Mouse (Mus musculus) cerebral cortex, adult 2 months (tissue): ENCODE results near the gene Rfwd3.

Source experiments
- WGBS: fragments of 180-500 bp; shearing (Covaris S2); methylation state at CpG from one replicate; pipeline ENCODE4 v1.1.7; 2018; 5-methylcytosine and 5-hydroxymethylcytosine counted together

Rfwd3 gene

DNA sequence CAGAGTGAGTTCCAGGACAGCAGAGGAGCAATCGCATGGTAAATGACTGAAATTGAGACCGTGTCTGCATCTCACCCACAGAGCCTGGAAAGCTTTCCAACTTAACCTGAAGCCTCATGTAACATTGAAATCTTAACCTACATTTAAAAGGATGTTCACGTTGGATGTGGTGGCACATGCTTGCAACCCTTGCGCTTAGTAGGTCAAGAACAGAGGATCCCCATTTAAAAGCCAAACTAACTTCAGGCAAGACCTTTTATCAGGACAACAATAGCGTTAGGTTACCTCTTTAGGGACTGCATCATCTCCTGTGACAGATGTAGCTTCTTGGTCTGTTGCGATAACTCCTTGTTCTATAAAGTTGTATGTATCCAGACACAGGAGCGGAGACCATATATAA, 9.4 kb downstream of the Rfwd3 start:
- 95% methylated on average over 7 of the region's 7 CpGs for WGBS

DNA sequence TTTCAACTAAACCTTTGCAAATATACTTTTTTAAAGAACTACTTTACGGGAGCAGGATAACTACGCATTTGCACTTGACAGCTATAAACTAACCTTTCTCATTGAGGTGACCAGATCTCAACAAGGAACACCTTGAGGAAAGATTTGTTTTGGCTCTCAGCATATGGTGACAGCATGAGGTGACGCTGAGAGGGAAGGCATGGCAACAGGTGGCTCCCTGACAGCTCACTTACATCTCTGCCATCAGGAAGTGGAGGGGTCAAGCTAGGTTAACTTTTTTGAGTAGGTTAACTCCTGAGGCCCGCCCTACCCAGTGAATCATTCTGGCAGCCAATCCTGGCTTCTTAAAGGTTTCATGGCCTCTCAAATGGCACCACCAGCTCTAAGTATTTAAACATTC, 14.4 kb downstream of the Rfwd3 start:
- WGBS, result 93% methylated on average over 4 of the region's 4 CpGs

DNA sequence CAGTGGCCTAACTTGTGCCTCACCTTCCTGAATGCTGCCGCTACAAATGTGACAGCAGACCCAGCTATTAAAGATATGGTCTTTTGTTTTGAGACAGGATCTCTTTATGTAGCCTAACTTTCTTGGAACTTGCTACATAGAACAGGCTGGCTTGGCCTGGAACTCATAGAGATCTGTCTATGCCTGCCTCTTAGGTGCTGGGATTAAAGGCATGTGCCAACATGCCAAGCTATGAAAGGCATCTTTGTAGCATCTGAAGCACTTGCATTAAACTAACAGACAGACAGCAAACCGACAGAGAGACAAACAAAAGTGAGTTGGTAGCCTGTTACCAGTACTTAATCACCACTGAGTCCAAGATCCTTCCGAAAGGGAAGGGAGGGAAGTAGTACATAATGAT, 17.9 kb downstream of the Rfwd3 start:
- 86% methylated on average over 3 of the region's 3 CpGs for WGBS

DNA sequence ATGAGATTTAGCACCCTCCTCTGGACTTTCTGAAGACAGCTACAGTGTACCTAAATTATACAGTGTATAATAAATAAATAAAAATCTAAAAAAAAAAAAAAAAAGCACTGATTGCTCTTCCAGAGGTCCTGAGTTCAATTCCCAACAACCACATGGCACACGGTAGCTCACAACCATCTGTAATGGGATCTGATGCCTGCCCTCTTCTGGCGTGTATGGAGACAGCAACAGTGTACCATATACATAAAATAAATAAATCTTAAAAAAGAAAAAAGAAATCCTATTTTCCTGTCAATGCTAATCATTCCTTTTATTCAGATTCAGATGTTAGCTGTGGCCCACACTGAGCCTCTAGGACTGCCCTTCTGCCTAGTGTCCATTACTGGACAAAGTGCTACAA, 31.7 kb downstream of the Rfwd3 start:
- 81% methylated on average over 2 of the region's 2 CpGs for WGBS

DNA sequence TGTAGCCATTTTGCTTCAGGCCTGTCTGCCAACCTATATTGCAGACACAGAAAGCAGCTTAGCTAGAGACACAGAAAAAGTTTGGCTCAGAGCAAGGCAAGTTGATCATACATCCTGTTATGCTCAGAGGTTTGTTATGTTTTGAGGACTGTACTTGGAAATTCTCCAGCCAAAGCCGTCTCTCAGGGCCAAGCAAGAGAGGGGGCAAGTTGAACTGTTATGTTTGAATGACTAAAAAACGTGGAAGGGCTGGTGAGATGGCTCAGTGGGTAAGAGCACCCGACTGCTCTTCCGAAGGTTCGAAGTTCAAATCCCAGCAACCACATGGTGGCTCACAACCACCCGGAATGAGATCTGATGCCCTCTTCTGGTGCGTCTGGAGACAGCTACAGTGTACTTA, 33.9 kb downstream of the Rfwd3 start:
- 68% methylated on average over 7 of the region's 7 CpGs for WGBS

DNA sequence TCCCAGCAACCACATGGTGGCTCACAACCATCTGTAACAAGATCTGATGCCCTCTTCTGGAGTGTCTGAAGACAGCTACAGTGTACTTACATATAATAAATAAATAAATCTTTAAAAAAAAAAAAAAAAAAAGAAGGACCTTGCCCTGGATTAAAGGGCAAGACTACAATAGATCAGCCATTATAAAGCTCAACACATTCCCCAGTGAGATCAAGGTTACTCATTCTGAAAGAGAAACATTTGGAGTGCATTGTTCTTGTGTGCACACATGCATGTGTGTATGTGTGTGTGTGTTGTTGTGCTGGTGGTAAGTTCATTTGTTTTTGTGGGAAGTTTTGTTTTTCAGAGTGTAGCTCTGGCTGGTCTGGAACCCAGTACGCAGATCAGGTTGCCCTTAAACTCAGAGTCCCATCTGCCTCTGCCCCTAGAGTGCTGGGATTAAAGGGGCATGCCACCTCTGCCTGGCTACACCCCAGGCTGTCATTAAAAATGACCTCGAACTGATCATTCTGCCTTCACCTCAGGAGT, 35.3 kb downstream of the Rfwd3 start:
- 94% methylated on average over 2 of the region's 2 CpGs for WGBS

DNA sequence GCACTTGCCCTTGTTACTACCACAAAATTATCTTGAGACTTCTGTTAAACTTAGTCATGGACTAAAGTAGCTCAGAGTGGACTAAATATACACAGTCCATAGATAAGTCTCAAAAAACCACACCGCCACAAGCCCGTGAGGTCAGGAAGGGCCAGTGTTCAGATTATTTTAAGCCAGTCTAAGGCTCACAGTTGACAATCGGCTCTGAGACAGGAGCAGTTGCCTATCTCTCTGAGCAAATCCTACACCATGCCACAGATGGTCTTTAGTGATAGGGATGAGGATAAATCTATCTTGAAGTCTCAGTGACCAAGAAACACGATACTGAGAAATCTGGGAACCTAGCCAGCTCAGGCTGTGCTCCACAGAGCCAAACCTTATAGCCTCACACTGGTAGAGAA, 38.0 kb downstream of the Rfwd3 start:
- WGBS, result 65% methylated on average over 4 of the region's 4 CpGs

DNA sequence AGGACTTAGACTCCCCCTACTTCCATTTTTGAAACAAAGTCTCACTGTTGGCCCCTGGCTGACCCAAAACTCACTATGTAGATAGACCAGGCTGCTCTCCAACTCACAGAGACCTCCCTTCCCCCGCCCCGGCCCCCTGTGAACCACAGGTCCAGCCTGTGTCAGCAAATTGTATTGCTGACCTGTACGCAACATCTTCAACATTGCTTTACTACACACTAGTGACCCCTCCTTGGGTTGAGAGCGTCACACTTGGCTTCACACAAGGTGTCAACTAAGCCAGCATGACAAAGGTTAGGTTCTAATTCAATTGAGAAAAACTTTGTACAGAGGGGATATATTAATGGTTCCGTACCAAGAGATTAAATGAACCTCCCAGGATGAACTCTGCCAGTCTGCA, 39.8 kb downstream of the Rfwd3 start:
- 96% methylated on average over 5 of the region's 5 CpGs for WGBS

DNA sequence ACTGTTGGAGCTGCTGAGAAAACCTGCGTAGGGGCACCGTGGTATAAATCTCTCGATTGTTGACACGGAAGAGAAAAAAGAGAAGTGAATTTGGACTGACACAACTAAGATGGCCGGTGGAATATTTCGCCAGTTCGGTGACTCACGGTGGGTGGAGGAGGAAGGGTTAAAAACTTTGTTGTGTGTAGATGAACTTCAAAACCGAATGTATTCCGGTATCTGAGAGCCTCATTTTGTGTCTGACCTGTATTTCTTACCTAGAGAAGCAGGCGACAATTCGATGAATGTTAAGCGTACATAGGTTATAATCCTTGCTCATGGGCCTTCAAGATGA, 40.6 kb downstream of the Rfwd3 start:
- WGBS, result 8% methylated on average over 13 of the region's 13 CpGs

DNA sequence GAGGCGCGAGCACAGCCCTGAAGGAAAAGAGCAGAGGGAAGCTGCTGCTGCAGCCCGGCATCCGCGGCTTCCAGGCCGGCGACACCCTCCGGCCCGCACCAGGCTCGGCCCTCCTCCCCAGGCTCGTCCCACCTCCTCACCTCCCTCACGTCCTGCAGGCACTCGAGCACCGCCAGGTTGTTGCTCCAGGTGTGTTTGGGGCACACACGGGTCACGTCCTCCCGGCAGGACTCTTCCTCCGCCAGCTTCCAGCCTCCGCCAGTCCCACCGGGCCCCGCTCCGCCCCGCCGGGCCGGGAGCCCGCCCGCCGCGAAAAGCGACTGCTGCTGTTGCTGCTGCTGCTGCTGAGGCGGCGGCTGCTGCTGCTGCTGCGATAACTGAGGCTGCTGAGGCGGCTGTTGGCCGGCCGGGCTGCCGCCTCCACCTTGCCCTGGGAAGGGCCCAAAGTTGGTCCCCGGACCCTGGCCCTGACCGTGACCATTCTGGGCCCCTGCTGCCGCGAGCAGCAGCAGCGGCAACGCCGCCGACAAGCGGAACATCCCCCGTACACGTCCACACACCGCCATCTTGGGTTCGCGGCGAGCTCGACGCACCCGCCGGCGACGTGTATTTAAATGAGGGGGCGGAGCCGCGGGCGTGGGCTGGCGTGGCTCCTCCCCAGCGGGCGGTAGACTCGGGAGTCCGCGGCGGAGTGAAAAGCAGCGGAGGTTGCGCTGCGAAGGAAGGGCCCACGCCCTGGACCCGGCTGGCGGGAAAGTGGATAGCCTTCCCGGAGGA, 41.2 kb downstream of the Rfwd3 start, which contains the start of gene Glg1:
TSS of gene Glg1 (minus strand) at position 586 of the 777 bp plus-strand sequence.
- WGBS, result under 1% methylated on average over 73 of the region's 76 CpGs

DNA sequence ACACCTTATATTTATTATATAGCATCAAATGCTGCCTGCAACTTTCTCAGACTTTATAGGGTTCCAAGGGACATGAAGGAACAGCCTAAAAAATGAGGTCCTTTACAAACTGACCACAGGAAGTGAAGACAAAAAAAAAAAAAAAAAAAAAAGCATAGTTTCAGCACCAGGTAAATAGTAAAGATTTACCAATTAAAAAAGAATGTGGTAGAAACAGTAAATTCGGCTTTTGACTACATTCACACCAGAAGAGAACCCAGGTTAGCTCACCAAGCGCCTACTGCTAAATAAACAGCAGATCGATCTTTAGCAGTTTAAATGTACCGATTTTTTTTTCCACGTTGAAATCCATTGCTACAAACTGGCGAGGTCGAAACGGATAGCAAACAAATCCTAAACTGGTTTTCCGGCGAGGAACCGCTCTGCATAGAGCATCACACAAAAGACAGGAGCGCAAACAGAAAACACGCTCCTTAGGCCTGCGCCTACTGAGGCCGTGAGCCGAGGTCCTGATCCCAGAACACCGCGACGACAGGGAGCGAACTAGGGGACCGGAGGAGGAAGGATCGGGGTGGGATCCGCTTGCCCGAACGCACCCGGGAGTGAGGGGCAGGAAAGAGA, 41.9 kb downstream of the Rfwd3 start:
- WGBS, result under 1% methylated on average over 26 of the region's 26 CpGs

DNA sequence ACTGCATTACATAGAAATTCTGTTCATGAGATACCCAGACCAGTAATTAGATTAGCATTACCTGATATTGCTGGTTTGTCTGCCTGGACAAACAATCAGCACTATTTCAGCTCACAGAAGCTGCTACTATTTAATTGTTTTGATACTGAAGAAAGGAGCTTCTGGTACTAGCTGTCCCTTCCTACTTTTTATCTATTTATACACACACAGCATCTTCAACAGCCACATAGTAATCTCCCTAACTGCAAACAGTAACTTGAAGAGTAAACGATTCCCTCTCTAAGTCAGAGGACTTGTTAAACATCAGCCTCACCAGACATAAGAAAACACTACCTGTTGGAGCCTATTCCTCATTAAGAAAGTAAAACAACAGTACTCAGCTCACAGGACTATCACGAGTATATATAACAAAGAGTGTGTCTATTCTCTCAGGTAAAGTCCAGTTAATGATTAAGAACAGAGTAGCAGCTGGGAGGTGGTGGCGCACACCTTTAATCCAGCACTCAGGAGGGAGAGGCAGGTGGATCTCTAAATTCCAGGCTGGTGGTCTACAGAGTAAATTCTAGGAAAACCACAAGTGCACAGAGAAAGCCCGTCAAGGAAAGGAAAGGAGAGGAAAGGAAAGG, 47.4 kb downstream of the Rfwd3 start:
- WGBS, result 76% methylated on average over 4 of the region's 4 CpGs

DNA sequence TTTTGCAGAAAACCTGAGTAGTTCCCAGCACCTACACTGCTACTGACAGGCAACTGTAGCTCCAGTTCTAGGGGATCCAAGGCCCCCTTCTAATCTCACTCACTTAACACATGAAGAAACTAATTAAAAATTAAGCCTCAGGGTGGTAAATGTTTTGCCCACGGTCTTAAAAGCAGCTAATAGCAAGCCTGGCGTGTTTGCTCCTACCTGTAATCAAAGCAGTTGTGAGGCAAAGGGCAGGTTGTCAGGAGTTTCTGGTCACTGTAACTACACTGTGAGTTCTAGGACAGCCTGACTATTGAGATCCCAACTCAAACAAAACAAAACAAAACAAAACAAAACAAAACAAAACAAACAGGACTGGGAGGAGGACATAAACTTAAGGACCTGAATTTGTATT, 49.9 kb downstream of the Rfwd3 start:
- WGBS, result 87% methylated on average over 2 of the region's 2 CpGs

DNA sequence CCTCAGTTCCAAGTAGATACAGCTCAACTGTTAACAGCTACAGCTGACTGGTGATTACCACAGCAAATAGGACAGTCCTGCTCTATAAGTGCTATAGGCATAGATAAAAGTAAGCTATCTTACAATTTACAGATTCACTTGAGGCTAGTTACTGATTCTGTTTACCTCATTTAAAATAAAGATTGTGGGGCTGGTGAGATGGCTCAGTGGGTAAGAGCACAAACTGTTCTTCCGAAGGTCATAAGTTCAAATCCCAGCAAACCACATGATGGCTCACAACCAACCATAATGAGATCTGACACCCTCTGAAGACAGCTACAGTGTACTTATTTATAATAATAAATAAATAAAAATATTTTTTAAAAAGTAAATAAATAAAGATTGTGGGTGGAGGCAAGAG, 53.2 kb downstream of the Rfwd3 start:
- WGBS, result 100% methylated on average over 1 of the region's 1 CpGs

DNA sequence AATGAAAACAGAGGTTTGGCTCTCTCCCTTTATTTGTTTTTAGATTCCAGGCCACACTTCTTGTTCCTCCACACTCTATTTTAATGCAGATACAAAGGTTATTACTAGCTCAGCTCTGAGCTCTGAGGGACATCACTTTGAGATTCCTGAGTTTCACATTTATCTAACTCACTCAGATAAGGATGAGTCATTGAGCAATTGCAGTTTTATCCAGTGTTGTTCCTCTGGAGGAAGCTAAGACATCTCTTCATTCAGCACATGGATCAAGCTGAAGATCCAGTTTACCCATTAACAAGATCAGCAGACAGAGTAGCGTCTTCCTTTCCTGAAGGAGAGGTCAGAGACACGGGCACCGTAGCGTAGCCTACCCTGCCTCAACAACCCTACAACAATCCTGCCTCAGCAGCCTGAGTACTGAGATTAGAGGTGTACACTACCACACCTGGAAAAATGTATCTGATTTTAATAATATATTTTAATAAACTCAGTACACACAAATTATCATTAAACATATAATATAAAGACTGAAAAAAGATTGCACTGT, 53.7 kb downstream of the Rfwd3 start:
- WGBS, result 82% methylated on average over 4 of the region's 4 CpGs

DNA sequence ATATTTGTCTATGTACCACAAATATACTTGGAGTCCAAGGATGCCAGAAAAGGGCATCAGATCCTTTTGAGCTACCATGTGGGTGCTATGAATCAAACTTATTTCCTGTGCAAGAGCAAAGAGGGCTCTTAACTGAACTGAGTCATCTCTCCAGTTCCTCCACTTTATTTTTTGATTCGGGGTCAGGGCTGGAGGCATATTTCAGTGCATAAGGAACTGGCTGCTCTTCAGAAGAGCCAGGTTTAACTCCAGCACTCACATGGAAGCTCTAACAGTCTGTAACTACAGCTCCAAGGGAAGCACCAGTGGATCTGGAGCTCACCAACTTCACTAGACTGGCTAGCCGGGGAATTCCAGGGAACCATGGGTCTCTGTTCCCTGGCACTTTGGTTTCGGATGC, 62.7 kb downstream of the Rfwd3 start:
- WGBS, result 61% methylated on average over 3 of the region's 3 CpGs

DNA sequence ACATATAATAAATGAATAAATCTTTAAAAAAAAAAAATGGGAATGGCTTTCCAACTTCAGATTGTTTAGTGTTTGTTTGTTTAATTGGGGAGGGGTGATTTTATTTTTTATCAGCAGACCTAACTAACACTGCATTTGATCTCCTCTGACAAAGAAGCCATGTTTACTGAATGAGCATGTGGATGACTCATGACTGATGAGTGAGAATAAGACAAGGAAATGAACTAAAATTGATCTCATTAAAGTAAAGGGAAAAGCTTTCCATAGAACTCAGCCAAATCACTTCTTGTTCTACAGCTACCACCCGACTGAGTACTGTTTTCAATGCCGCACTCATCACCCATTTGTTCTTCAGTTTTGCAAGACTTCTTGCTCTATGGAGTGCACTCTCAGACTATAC, 66.3 kb downstream of the Rfwd3 start:
- 67% methylated on average over 2 of the region's 2 CpGs for WGBS

DNA sequence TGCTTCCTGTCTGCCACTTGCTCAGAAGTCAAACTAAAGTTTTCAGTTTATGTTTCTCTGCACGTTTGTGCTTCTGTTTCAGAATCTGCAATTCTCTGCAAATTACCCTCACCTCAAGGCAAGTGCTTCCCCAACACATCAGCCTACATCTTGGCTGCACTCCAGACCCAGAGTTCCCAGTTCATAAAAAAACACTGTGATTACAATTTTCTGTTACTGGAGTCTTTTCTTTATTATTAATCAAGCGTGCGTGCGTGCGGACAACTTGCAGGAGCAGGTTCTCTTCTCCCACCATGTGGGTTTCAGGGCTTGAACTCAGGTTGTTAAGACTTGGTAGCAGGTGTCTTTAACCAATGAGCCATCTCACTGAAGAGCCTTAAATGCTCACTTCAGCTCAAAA, 75.9 kb downstream of the Rfwd3 start:
- WGBS, result 39% methylated on average over 5 of the region's 5 CpGs
